Mouse (Mus musculus) stomach, postnatal 0 days (tissue): ENCODE measurements at regions not wholly inside any gene's neighbourhood (a gene's known extent, or its start where the extent isn't known, plus 50 kb on each side); places are given as distances from the start of the nearest gene placed in this dataset.

Source experiments
- ATAC-seq: fragments of 200-750 bp; cut with Nextera tagmentation; 2 replicates; pipeline ENCODE4 v1.8.0; 2017; ENCODE audit not compliant: low FRiP score, low TSS enrichment
- DNase-seq: peaks from one replicate; pipeline ENCODE4 v3.0.0-alpha.2; 2016; ENCODE audit warnings: low spot score
- H3K27ac ChIP-seq: fragments of 300-500 bp; sonication (generic); replicated peaks from 2 replicates; pipeline ENCODE4 v1.5.1; 2014; ENCODE audit warnings: mild to moderate bottlenecking, control low read depth
- H3K27me3 ChIP-seq: fragments of 300-500 bp; sonication (generic); 2 replicates; pipeline ENCODE4 v1.6.1; 2014; ENCODE audit warnings: low read length; ENCODE audit not compliant: control insufficient read depth, insufficient read depth
- H3K36me3 ChIP-seq: fragments of 300-500 bp; sonication (generic); 2 replicates; pipeline ENCODE4 v1.6.1; 2014; ENCODE audit warnings: low read length, mixed read lengths; ENCODE audit not compliant: control insufficient read depth, insufficient read depth
- H3K4me1 ChIP-seq: fragments of 300-500 bp; sonication (generic); replicated peaks from 2 replicates; pipeline ENCODE4 v1.6.1; 2014; ENCODE audit warnings: antibody characterized with exemption; ENCODE audit not compliant: control insufficient read depth, insufficient read depth
- H3K4me2 ChIP-seq: fragments of 300-500 bp; sonication (generic); replicated peaks from 2 replicates; pipeline ENCODE4 v1.6.1; 2014; ENCODE audit warnings: low read depth, mild to moderate bottlenecking, control low read depth, moderate library complexity
- H3K4me3 ChIP-seq: fragments of 300-500 bp; sonication (generic); 2 replicates; pipeline ENCODE4 v1.5.1; 2014; ENCODE audit warnings: low read depth, low read length, control low read depth
- H3K9ac ChIP-seq: fragments of 300-500 bp; sonication (generic); 2 replicates; pipeline ENCODE4 v1.6.1; 2014; ENCODE audit warnings: mild to moderate bottlenecking, low read length, control low read depth, mixed read lengths
- H3K9me3 ChIP-seq: fragments of 300-500 bp; sonication (generic); 2 replicates; pipeline ENCODE4 v1.6.1; 2016; ENCODE audit warnings: low read length; ENCODE audit not compliant: control insufficient read depth
- CTCF ChIP-seq: IDR thresholded peaks from 2 replicates; pipeline ENCODE4 v1.5.1; 2016; ENCODE audit warnings: antibody characterized with exemption, low read depth, mild to moderate bottlenecking, moderate library complexity
- EP300 ChIP-seq: optimal IDR thresholded peaks from 2 replicates; pipeline ENCODE3; 2016; ENCODE audit warnings: antibody characterized with exemption
- WGBS: fragments of 180-500 bp; shearing (Covaris S2); extraction: QIAGEN DNeasy Blood & Tissue Kit; methylation state at CpG from one replicate; pipeline ENCODE4 v1.1.7; 2014; 5-methylcytosine and 5-hydroxymethylcytosine counted together

- DNase-seq = no peak
- ATAC-seq = no peak
- Histone ChIP-seq H3K27me3 (no peaks in the 10 kb centered on the region), H3K27ac (no peak overlapping the region), H3K4me2 (no peak overlapping the region), H3K9ac (no peak overlapping the region), H3K9me3 (no peaks in the 10 kb centered on the region), H3K36me3 (no peaks in the 10 kb centered on the region), H3K4me1 (no peaks in the 10 kb centered on the region; the same call in 1 of the 2 replicates), H3K4me3 (no peak overlapping the region)
- TF ChIP-seq CTCF (no peak), EP300 (no peak)
- 82% methylated on average over 11 of the region's 11 CpGs for WGBS
Observed at GRCm38 (mm10) chr4:134990651-134991050, 60.0 kb downstream of the Syf2 start.

- ATAC-seq (no peak), DNase-seq (no peak)
- H3K27me3 ChIP-seq = no peaks in the 10 kb centered on the region
- H3K27ac ChIP-seq = no peak overlapping the region
- no peak overlapping the region for H3K9ac ChIP-seq
- H3K9me3 ChIP-seq = no peaks in the 10 kb centered on the region
- H3K4me2 ChIP-seq = no peak overlapping the region
- WGBS = 53% methylated on average over 8 of the region's 8 CpGs
- no peak overlapping the region for H3K4me3 ChIP-seq
- no peak for TF ChIP-seq CTCF
- no peak for TF ChIP-seq EP300
- no peaks in the 10 kb centered on the region for H3K36me3 ChIP-seq
- no peaks in the 10 kb centered on the region; the same call in 1 of the 2 replicates for H3K4me1 ChIP-seq
Observed at GRCm38 (mm10) chr4:134993526-134994122, 62.9 kb downstream of the Syf2 start.

- ATAC-seq (peak; percentile 54; the same call in 1 of the 2 replicates), DNase-seq (no peak)
- H3K27me3 ChIP-seq = no peaks in the 10 kb centered on the region
- no peak overlapping the region for H3K4me2 ChIP-seq
- no peak overlapping the region for H3K27ac ChIP-seq
- no peak overlapping the region; the same call in 1 of the 2 replicates for H3K9ac ChIP-seq
- H3K36me3 ChIP-seq = no peaks in the 10 kb centered on the region
- no peaks in the 10 kb centered on the region; the same call in 1 of the 2 replicates for H3K4me1 ChIP-seq
- H3K9me3 ChIP-seq = no peaks in the 10 kb centered on the region
- TF ChIP-seq EP300 = no peak
- peak; percentile 22 for TF ChIP-seq CTCF
- WGBS = 82% methylated on average over 2 of the region's 2 CpGs
- H3K4me3 ChIP-seq = no peak overlapping the region
Observed at GRCm38 (mm10) chr4:134994205-134994604, 63.5 kb downstream of the Syf2 start.

GRCm38 (mm10) chr4:134994648-134995047 lies 64.0 kb downstream of the Syf2 start:
- no peak for ATAC-seq
- Histone ChIP-seq H3K36me3 (no peaks in the 10 kb centered on the region), H3K9me3 (no peaks in the 10 kb centered on the region), H3K9ac (no peak overlapping the region), H3K27ac (no peak overlapping the region), H3K4me1 (no peaks in the 10 kb centered on the region; the same call in 1 of the 2 replicates), H3K4me2 (peak overlapping the region; percentile 25; the same call in 1 of the 2 replicates), H3K27me3 (no peaks in the 10 kb centered on the region), H3K4me3 (no peak overlapping the region)
- TF ChIP-seq EP300 (no peak), CTCF (no peak)
- no peak for DNase-seq
- WGBS = 71% methylated on average over 6 of the region's 6 CpGs

GRCm38 (mm10) chr4:134995052-134995451 lies 64.4 kb downstream of the Syf2 start:
- no peaks in the 10 kb centered on the region for H3K9me3 ChIP-seq
- no peak overlapping the region for H3K9ac ChIP-seq
- no peak for TF ChIP-seq CTCF
- no peak for TF ChIP-seq EP300
- H3K4me3 ChIP-seq = no peak overlapping the region
- peak overlapping the region; percentile 25; the same call in 1 of the 2 replicates for H3K4me2 ChIP-seq
- no peaks in the 10 kb centered on the region for H3K36me3 ChIP-seq
- H3K4me1 ChIP-seq = no peaks in the 10 kb centered on the region; the same call in 1 of the 2 replicates
- H3K27me3 ChIP-seq = no peaks in the 10 kb centered on the region
- DNase-seq = peak; percentile 56
- H3K27ac ChIP-seq = no peak overlapping the region
- ATAC-seq = peak; percentile 47; the same call in 1 of the 2 replicates
- 22% methylated on average over 13 of the region's 13 CpGs for WGBS

- H3K27me3 ChIP-seq = no peaks in the 10 kb centered on the region
- H3K36me3 ChIP-seq = no peaks in the 10 kb centered on the region
- no peak overlapping the region for H3K4me3 ChIP-seq
- no peak for ATAC-seq
- 92% methylated on average over 6 of the region's 6 CpGs for WGBS
- no peaks in the 10 kb centered on the region; the same call in 1 of the 2 replicates for H3K4me1 ChIP-seq
- H3K9me3 ChIP-seq = no peaks in the 10 kb centered on the region
- H3K27ac ChIP-seq = no peak overlapping the region
- TF ChIP-seq CTCF (no peak), EP300 (no peak)
- no peak for DNase-seq
- no peak overlapping the region for H3K4me2 ChIP-seq
- H3K9ac ChIP-seq = no peak overlapping the region
Observed at GRCm38 (mm10) chr4:134996121-134996520, 65.4 kb downstream of the Syf2 start.
